Mouse (Mus musculus) kidney, postnatal 0 days (tissue): Measurements from ENCODE around the gene Slc22a15. TPM values are rescaled to one million over a fixed set of nuclear protein-coding genes. Genes with fewer than 3 reads are reported as not detected.

Experiments used
- ATAC-seq: fragments of 200-750 bp; cut with Nextera tagmentation; replicated peaks from 2 replicates; pipeline ENCODE4 v1.8.0; 2017; ENCODE audit warnings: low read depth, moderate number of reproducible peaks, moderate TSS enrichment, moderate library complexity; ENCODE audit not compliant: low FRiP score
- DNase-seq: peaks from one replicate; pipeline ENCODE4 v3.0.0-alpha.2; 2016; ENCODE audit warnings: low spot score
- H3K27ac ChIP-seq: fragments of 300-500 bp; sonication (generic); 2 replicates; pipeline ENCODE4 v1.5.1; 2014; ENCODE audit warnings: mild to moderate bottlenecking
- H3K27me3 ChIP-seq: fragments of 300-500 bp; sonication (generic); 2 replicates; pipeline ENCODE4 v1.6.1; 2014; ENCODE audit warnings: low read length, mixed read lengths; ENCODE audit not compliant: insufficient read depth
- H3K36me3 ChIP-seq: fragments of 300-500 bp; sonication (generic); 2 replicates; pipeline ENCODE4 v1.6.1; 2014; ENCODE audit warnings: low read length, mixed read lengths; ENCODE audit not compliant: insufficient read depth
- H3K4me1 ChIP-seq: fragments of 300-500 bp; sonication (generic); replicated peaks from 2 replicates; pipeline ENCODE4 v1.6.1; 2014; ENCODE audit warnings: antibody characterized with exemption, low read length, mixed read lengths; ENCODE audit not compliant: insufficient read depth
- H3K4me2 ChIP-seq: fragments of 300-500 bp; sonication (generic); 2 replicates; pipeline ENCODE4 v1.6.1; 2014; ENCODE audit warnings: mild to moderate bottlenecking, low read length, moderate library complexity, mixed read lengths
- H3K4me3 ChIP-seq: fragments of 300-500 bp; sonication (generic); replicated peaks from 2 replicates; pipeline ENCODE4 v1.5.1; 2014; ENCODE audit warnings: low read depth, low read length
- H3K9ac ChIP-seq: fragments of 300-500 bp; sonication (generic); 2 replicates; pipeline ENCODE4 v1.6.1; 2014; ENCODE audit warnings: low read depth, low read length
- H3K9me3 ChIP-seq: fragments of 300-500 bp; sonication (generic); replicated peaks from 2 replicates; pipeline ENCODE4 v1.6.1; 2016; ENCODE audit warnings: low read length, inconsistent platforms, mixed read lengths
- CTCF ChIP-seq: IDR thresholded peaks from 2 replicates; pipeline ENCODE4 v1.5.1; 2016; ENCODE audit warnings: antibody characterized with exemption, low read depth, mild to moderate bottlenecking, moderate library complexity
- WGBS: fragments of 180-500 bp; shearing (Covaris S2); extraction: QIAGEN DNeasy Blood & Tissue Kit; methylation state at CpG from one replicate; pipeline ENCODE4 v1.1.7; 2014; 5-methylcytosine and 5-hydroxymethylcytosine counted together
- polyA plus RNA-seq: library from polyadenylated mRNA; unstranded; fragments of >200 nt; fragmentation: Nextera tagmentation; extraction: Ambion mirVana; gene quantifications from 2 replicates; pipeline ENCODE4 v1.2.1, GENCODE M21; 2015

Slc22a15 gene
- polyA plus RNA-seq: 3.7 and 4.3 TPM in 2 replicates

DNA sequence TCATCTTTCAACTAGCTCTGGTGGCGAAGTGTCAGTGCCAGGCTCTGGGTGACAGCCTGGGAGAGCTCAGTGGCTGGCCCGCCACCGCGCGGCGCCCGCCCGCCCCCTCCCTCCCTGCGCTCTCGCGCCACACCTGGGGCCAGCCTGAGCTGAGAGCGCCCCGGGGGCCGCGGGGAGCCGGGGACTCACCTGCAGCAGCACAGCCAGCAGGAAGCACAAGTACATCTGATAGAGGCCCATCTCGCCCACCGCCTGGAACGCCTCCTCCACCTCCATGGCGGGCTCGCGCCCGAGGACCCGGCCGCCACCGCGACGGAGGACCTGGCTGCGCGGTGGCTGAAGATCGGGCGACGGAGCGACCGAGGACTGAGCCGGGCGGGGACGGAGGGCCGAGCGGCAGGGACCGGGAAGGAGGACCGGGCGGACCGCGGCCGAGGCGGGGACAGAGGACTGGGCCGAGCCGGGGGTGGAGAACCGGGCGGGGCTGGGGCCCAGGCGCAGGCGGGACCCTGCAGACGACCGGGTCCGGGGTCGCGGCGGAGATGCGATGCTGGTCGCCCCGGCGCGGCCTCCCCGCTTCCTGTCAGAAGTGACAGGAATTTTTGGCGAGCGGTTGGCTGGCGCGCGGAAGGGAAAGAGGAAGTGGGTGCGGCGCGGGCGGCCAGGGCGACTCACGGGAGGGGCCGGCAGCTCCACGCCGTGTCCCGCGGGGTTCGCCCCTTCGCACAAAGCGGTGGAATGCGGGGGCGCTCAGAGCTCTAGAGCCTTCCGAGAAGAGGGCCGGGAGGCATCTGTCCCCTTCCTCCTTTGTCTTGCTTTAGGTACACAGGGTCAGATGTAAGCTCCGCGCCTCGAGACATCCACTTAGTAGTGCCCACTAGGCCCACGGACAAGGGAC is at the start of gene Slc22a15:
Gene Slc22a15, minus strand, starts transcription at position 611 of the 898 bp plus-strand sequence.
- peak within 1 kb of the TSS; percentile 89 for H3K4me3 ChIP-seq
- ATAC-seq (peak; percentile 87), DNase-seq (peak; percentile 78)
- H3K36me3 ChIP-seq: no peaks in the 10 kb centered on the region
- H3K27me3 ChIP-seq: no peaks in the 10 kb centered on the region
- no peak; the same call in 1 of the 2 replicates for TF ChIP-seq CTCF
- H3K27ac ChIP-seq: peak within 1 kb of the TSS; percentile 87
- no peaks in the 10 kb centered on the region for H3K9me3 ChIP-seq
- peak within 1 kb of the TSS; percentile 94 for H3K9ac ChIP-seq
- WGBS: under 1% methylated on average over 80 of the region's 92 CpGs
- peak within 1 kb of the TSS; percentile 97 for H3K4me2 ChIP-seq
- H3K4me1 ChIP-seq: 0 out of 2 replicates have a peak, but pooled peaks cover 11% of the 10 kb centered on the region

DNA sequence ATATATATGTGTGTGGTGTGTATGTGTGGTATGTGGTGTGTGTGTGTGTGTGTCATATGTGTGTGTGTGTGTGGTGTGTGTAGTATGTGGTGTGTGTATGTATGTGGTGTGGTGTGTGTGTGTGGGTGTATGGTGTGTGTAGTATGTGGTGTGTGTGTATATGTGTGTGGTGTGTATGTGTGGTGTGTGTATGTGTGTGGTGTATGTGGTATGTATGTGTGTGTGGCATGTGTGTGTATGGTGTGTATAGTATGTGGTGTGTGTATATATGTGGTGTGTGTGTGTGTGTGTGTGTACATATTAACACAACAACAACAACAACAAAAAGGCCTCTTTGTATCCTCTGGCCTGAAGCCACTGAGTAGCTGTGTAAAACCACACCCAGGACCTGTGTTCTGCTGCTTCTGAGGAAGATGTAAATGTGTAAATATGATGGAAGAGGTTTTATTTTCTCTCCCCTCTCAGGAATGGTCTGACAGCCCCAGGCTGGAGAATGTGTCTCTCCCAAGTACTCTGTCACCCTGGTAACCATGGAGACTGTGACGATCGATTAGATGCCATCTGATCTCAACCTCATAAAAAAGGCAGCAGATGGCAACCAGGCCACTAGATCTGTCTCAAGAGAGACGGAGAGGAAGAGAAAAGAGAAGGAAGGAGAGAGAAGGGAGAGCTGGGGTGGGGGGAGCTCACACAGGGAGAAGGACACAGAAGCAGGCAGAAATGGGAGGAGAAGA is 42.7 kb upstream of the Slc22a15 start:
- Histone ChIP-seq H3K4me2 (no peak overlapping the region), H3K4me1 (no peaks in the 10 kb centered on the region), H3K27me3 (no peaks in the 10 kb centered on the region), H3K36me3 (no peaks in the 10 kb centered on the region), H3K9ac (no peak overlapping the region), H3K9me3 (no peaks in the 10 kb centered on the region), H3K27ac (no peak overlapping the region), H3K4me3 (no peak overlapping the region)
- no peak for DNase-seq
- no peak for ATAC-seq
- 14% methylated on average over 3 of the region's 3 CpGs for WGBS
- no peak for TF ChIP-seq CTCF

DNA sequence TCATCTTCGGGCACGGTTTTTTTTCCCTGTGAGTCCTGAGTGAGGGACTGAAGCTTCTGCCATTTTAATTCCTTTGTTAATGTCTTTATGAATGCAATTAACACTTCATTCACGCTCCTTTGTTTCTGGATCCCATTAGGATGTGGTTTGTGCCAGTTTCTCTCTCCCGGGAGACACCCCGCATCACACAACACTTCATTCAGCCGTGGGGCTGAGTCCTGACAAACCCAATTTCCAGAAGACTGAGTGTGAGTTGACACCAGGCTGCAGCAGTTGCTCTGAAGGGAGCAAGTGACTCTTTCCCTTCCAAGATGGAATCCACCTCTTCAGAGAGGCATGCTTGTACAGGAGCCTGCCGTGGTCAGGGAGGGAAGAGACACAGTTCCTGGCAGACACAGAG is 40.1 kb upstream of the Slc22a15 start:
- Histone ChIP-seq H3K4me3 (no peak overlapping the region), H3K4me2 (no peak overlapping the region), H3K27me3 (no peaks in the 10 kb centered on the region), H3K9ac (no peak overlapping the region), H3K9me3 (no peaks in the 10 kb centered on the region), H3K36me3 (no peaks in the 10 kb centered on the region), H3K4me1 (no peaks in the 10 kb centered on the region), H3K27ac (no peak overlapping the region)
- no peak for TF ChIP-seq CTCF
- DNase-seq (no peak), ATAC-seq (no peak)
- 74% methylated on average over 7 of the region's 7 CpGs for WGBS

DNA sequence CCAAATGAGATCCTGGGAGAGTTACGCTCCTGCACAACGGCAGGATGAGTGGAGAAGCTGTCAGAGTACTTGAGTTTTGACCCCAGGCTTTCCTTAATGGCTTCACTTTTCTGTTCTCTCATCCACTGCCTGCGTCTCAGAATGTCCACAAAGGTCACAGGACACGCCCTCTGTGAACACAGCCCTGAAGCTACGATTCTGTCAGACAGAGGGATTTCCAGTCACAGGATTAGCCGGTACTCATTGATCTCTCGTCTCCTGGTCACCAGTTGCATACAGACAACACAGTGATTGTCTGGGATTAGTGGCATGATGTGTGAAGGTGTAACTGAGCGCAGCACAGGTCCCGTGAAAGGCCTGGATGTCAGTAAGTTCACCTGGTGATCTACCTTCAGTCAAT is 39.2 kb upstream of the Slc22a15 start:
- TF ChIP-seq CTCF: no peak
- Histone ChIP-seq H3K36me3 (no peaks in the 10 kb centered on the region), H3K9ac (no peak overlapping the region), H3K4me2 (no peak overlapping the region), H3K4me3 (no peak overlapping the region), H3K9me3 (no peaks in the 10 kb centered on the region), H3K27me3 (no peaks in the 10 kb centered on the region), H3K4me1 (no peaks in the 10 kb centered on the region), H3K27ac (no peak overlapping the region)
- DNase-seq (no peak), ATAC-seq (no peak)
- 44% methylated on average over 9 of the region's 9 CpGs for WGBS

DNA sequence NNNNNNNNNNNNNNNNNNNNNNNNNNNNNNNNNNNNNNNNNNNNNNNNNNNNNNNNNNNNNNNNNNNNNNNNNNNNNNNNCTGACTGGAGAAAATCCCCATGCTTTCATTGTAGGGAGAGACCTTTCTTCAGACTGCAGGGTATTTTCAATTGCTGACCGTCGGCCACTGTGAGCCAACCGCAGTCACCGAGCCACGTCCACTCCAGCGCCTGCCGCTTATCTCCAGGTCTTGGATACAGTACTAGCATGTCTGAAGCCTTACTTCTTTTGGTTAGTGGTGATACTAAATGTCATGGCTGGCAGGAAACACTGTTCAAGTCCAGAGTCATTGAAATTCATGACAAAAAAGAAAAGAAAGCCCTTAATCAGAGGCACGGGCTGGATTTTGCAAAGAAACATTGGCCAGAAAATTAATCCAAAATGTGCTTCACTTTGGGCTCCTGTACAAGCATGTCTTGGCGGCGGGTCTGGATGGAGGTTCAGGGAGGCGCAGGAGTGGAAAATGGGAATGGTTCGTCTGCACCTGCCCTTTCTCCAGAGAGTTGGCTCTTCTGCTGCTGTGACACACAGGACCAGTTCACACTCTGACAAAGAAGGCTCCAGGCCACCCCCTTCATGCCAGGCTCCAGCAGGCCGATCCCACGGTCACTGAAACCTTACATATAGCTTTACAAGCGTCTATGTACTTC is 37.0 kb upstream of the Slc22a15 start:
- no peaks in the 10 kb centered on the region for H3K27me3 ChIP-seq
- H3K27ac ChIP-seq: no peak overlapping the region
- DNase-seq: no peak
- H3K36me3 ChIP-seq: no peaks in the 10 kb centered on the region
- TF ChIP-seq CTCF: no peak
- no peak for ATAC-seq
- H3K9ac ChIP-seq: no peak overlapping the region
- 88% methylated on average over 15 of the region's 15 CpGs for WGBS
- H3K4me2 ChIP-seq: no peak overlapping the region
- no peak overlapping the region for H3K4me3 ChIP-seq
- no peaks in the 10 kb centered on the region for H3K4me1 ChIP-seq
- H3K9me3 ChIP-seq: no peaks in the 10 kb centered on the region

DNA sequence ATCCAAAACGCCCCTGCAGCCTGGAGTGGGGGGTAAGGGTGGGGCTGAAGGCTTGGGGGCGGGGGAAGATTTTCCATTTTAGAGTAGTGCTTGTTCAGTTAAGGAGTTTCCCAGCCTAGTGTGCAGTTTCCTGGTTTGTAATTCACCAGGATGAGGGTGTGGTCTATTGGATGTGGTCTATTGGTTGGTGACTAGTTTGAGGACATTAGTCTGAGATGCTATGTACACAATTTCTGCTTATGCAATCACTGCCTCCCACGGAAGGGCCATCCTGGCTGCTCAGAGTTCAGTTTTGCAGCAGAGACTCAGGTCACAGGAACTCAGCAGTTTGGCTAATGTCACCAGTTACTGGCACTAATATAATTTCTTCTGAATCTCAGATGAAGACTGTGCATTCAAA is 33.8 kb upstream of the Slc22a15 start:
- Histone ChIP-seq H3K36me3 (no peaks in the 10 kb centered on the region), H3K27me3 (no peaks in the 10 kb centered on the region), H3K27ac (no peak overlapping the region), H3K4me2 (no peak overlapping the region), H3K9me3 (no peaks in the 10 kb centered on the region), H3K4me3 (no peak overlapping the region), H3K4me1 (no peaks in the 10 kb centered on the region), H3K9ac (no peak overlapping the region)
- 59% methylated on average over 3 of the region's 3 CpGs for WGBS
- no peak for DNase-seq
- TF ChIP-seq CTCF: no peak
- no peak for ATAC-seq
